11 mouse cellular contexts compared by ENCODE assay signal in the genomic region with DNA sequence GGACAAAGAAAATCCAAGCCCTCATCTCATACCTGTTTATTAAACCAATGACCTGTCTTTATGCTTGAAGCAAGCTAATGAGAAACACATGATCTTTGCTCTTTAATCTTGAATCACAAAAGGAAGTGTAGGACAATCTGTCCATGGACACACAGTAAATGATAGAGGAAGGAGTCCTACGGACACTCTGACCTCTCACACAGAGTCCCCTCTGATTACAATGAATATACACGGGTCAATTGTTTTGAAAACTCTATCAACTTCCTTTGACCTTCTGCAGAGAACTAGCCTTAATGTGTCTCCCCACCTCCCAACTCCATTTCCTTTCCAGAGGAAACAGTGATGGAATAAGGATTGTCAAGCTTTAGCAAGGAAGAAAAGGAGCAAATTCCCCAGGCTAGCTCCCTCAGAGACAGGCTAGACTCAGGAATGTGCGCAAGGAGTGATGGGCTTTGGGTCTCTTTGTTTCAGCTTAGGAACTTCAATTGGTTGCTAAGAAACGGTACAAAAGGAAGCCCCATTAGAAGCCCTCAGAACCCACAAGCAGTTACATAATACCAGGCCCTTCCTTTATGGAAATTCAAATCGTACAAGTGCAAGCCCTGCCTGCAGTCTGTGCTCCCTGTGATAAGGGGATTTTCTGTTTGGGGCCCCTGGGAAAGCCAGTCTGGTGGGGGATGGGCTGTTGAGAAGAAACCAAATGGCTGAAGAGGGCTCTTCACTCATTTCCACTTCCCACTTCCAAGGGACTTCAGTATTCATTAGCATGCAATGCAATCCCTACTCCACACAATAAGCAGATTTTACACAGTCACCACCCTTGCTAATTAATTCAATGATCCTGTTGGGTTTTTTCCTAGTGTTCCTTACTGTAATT.
DNase-seq lines count a peak whose midpoint lies in the region; ATAC-seq and TF ChIP-seq lines count a peak whose summit lies in the region.
"Had no signal": no experiment of that assay in that cellular context is flagged by ENCODE, and none has a peak within 500 bp of the region (broad histone marks: within the 10 kb centered on the region; RNA-seq: fewer than 3 reads in every experiment).

No protein-coding gene starts in this region.

- no peaks in the 10 kb centered on the region for H3K4me1 ChIP-seq in MEL (ENCODE audit: control insufficient read depth in 1 of 2, insufficient read depth in 2 of 2, low read length in 2 of 2)
- H3K4me1 ChIP-seq in hindbrain, embryonic 10.5 days (replicated peaks) = peaks cover 31% of the 10 kb centered on the region
- peaks cover 25% of the 10 kb centered on the region for H3K4me1 ChIP-seq in midbrain, embryonic 12.5 days

- H3K27me3 ChIP-seq in MEL (ENCODE audit: control insufficient read depth in 1 of 2, insufficient read depth in 2 of 2, low read length in 2 of 2) = peaks cover 0 to 1% of the 10 kb centered on the region in 2 experiments; a peak in 2 of 4 replicates
- H3K27me3 ChIP-seq in hindbrain, embryonic 10.5 days (ENCODE audit: insufficient read depth, poor library complexity, severe bottlenecking) = peaks cover 30% of the 10 kb centered on the region
- H3K27me3 ChIP-seq in midbrain, embryonic 12.5 days = no peaks in the 10 kb centered on the region

- TF ChIP-seq POLR2A in MEL (IDR thresholded peaks at IDR 0.05; ENCODE audit: control insufficient read depth in 1 of 2, insufficient read depth in 1 of 2, low read depth in 1 of 2, low read length in 2 of 2, poor library complexity in 1 of 2) = no peak

- ATAC-seq in common myeloid progenitor, adult 5-6 weeks (replicated peaks; ENCODE audit: low read depth, poor library complexity, severe bottlenecking) = peak; percentile 99
- peak; percentile 94 for ATAC-seq in midbrain, embryonic 12.5 days (ENCODE audit: low FRiP score, low read depth)

- H3K79me2 ChIP-seq in MEL (ENCODE audit: control insufficient read depth, insufficient read depth, low read length, poor library complexity) = no peaks in the 10 kb centered on the region

- no peak overlapping the region for H3K4me2 ChIP-seq in midbrain, embryonic 12.5 days (replicated peaks)

- 11% methylated on average over 5 of the region's 5 CpGs for WGBS in hindbrain, embryonic 10.5 days
- WGBS in midbrain, embryonic 12.5 days = 6% methylated on average over 5 of the region's 5 CpGs

- no peak for TF ChIP-seq CTCF in MEL (IDR thresholded peaks at IDR 0.05 in 2 of 3, conservative IDR thresholded peaks at IDR 0.05 in 1 of 3; ENCODE audit: control insufficient read depth in 1 of 3, insufficient read depth in 1 of 3, low read depth in 2 of 3, low read length in 3 of 3, poor library complexity in 1 of 3, severe bottlenecking in 1 of 3)

- no peaks in the 10 kb centered on the region for H3K9me3 ChIP-seq in MEL (replicated peaks; ENCODE audit: insufficient read depth, low read length)
- no peaks in the 10 kb centered on the region for H3K9me3 ChIP-seq in hindbrain, embryonic 10.5 days
- H3K9me3 ChIP-seq in midbrain, embryonic 12.5 days = no peaks in the 10 kb centered on the region

- TF ChIP-seq EP300 in MEL (IDR thresholded peaks at IDR 0.05; ENCODE audit: low read depth in 1 of 2, low read length in 2 of 2) = no peak

- no peak for TF ChIP-seq RAD21 in MEL (IDR thresholded peaks at IDR 0.05; ENCODE audit: low read depth, low read length)

- DNase-seq in MEL (ENCODE audit: low read depth, low spot score) = peak; percentile 5
- peak; percentile 68 for DNase-seq in hindbrain, embryonic 10.5 days (ENCODE audit: low spot score)
- DNase-seq in left cerebral cortex, postnatal 25 days (ENCODE audit: low spot score in 2 of 2) = no peak
- DNase-seq in adrenal gland, adult 2 months = no peak
- DNase-seq in gastrocnemius, adult 8-10 months (ENCODE audit: low spot score in 2 of 2) = no peak
- no peak for DNase-seq in urinary bladder, postnatal 36 days (ENCODE audit: low spot score in 2 of 2)
- DNase-seq: heart, postnatal 36 days; lung, postnatal 4 days; right cerebral cortex, postnatal 25 days had no signal

- H3K9ac ChIP-seq in MEL (ENCODE audit: control insufficient read depth, low read depth, low read length, poor library complexity, severe bottlenecking) = no peak overlapping the region
- H3K9ac ChIP-seq in midbrain, embryonic 12.5 days (replicated peaks) = no peak overlapping the region

- H3K27ac ChIP-seq in MEL (ENCODE audit: control insufficient read depth, low read depth, low read length) = no peak overlapping the region
- peak overlapping the region; percentile 83 for H3K27ac ChIP-seq in hindbrain, embryonic 10.5 days
- peak overlapping the region; percentile 64 for H3K27ac ChIP-seq in midbrain, embryonic 12.5 days (replicated peaks)

- intact Hi-C loops in left cerebral cortex, postnatal 25 days (cut with DNase I) = loop anchor here (10.0 kb wide), 1 partner anchor 418 kb away; no protein-coding TSS in a partner anchor

- no peak overlapping the region for H3K4me3 ChIP-seq in MEL (ENCODE audit: control insufficient read depth in 1 of 2, insufficient read depth in 1 of 2, low read depth in 2 of 2, low read length in 2 of 2)
- no peak overlapping the region for H3K4me3 ChIP-seq in hindbrain, embryonic 10.5 days
- no peak overlapping the region for H3K4me3 ChIP-seq in midbrain, embryonic 12.5 days

- no peaks in the 10 kb centered on the region for H3K36me3 ChIP-seq in MEL (ENCODE audit: control insufficient read depth in 1 of 2, insufficient read depth in 2 of 2, low read length in 2 of 2)
- no peaks in the 10 kb centered on the region for H3K36me3 ChIP-seq in hindbrain, embryonic 10.5 days
- no peaks in the 10 kb centered on the region for H3K36me3 ChIP-seq in midbrain, embryonic 12.5 days

TF ChIP-seq in MEL, 35 proteins besides CTCF, POLR2A, EP300 and RAD21:
- TF ChIP-seq MAX (IDR thresholded peaks at IDR 0.05; ENCODE audit: low read length) (no peak), ETS1 (IDR thresholded peaks at IDR 0.05; ENCODE audit: low read depth, low read length) (no peak), ZNF384 (IDR thresholded peaks at IDR 0.05; ENCODE audit: low read depth, low read length) (no peak), KAT2A (conservative IDR thresholded peaks at IDR 0.05; ENCODE audit: low read depth, low read length) (no peak), SMC3 (IDR thresholded peaks at IDR 0.05; ENCODE audit: low read depth, low read length) (no peak), HCFC1 (IDR thresholded peaks at IDR 0.05; ENCODE audit: low read depth, low read length) (no peak), USF2 (IDR thresholded peaks at IDR 0.05; ENCODE audit: borderline replicate concordance in 1 of 2, insufficient read depth in 1 of 2, low read depth in 1 of 2, low read length in 2 of 2) (no peak), MAZ (IDR thresholded peaks at IDR 0.05; ENCODE audit: low read depth, low read length) (no peak), MXI1 (IDR thresholded peaks at IDR 0.05; ENCODE audit: low read depth, low read length) (no peak), POLR2AphosphoS2 (IDR thresholded peaks at IDR 0.05; ENCODE audit: low read length) (no peak), GABPA (IDR thresholded peaks at IDR 0.05; ENCODE audit: low read depth, low read length) (no peak), USF1 (IDR thresholded peaks at IDR 0.05; ENCODE audit: low read depth, low read length) (no peak), ZMIZ1 (IDR thresholded peaks at IDR 0.05; ENCODE audit: low read depth, low read length) (no peak)

Comparison
In these comparisons a context has a peak if more than half of its experiments do, and no peak if none do; other contexts are left out.
1. DNase-seq: peak in MEL (single experiment) and hindbrain, embryonic 10.5 days (single experiment); none in left cerebral cortex, postnatal 25 days (0 of 2), adrenal gland, adult 2 months (single experiment), gastrocnemius, adult 8-10 months (0 of 2) and urinary bladder, postnatal 36 days (0 of 2).